Mouse (Mus musculus) liver, postnatal 0 days (tissue): Measurements from ENCODE around the gene Prima1.

Experiments used
- CTCF ChIP-seq: sonication (generic); IDR thresholded peaks from 2 replicates; pipeline ENCODE4 v1.5.1; 2016; ENCODE audit warnings: antibody characterized with exemption, low read depth
- EP300 ChIP-seq: IDR thresholded peaks from 2 replicates; pipeline ENCODE4 v1.6.1; 2016; ENCODE audit warnings: antibody characterized with exemption, low read depth, mild to moderate bottlenecking

- no peak for TF ChIP-seq CTCF
- TF ChIP-seq EP300: no peak
Measured at GRCm38 (mm10) chr12:103250333-103250732, 8.4 kb upstream of the Prima1 start.
